Comparison of ENCODE assay signal across 12 mouse cellular contexts in the genomic region with DNA sequence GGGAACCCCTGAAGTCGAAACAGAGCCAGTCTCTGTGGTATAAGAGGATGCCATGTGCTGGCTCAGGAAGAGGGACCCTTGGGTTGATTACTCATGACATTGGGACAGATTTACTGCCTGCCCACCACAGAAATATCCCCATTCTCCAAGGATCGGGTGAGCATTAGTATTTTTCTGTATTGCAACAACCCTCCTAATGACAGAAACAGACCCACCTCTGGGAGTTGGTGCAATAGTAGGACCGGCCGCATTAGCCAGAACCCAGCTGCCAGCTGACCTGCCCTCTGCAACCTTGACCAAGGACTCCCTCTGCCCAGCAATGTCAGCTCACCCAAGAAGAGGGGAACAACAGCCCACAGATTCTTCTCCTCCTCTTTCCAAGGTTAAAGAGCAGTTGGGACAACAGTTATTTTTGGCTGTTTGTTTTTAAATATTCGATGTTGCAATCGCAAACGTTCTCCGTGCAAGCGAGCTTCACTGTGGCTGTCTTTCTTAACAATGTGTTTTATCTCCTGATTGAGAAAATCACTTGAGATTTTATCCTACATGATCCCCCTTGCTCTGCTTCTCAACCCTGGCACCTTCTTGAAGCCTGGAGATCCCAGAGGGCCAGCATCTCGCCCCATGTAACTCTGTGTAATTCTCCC. TPM values are rescaled to one million over a fixed set of nuclear protein-coding genes. Genes with fewer than 3 reads are reported as not detected.
DNase-seq lines count a peak whose midpoint lies in the region; ATAC-seq and TF ChIP-seq lines count a peak whose summit lies in the region.
"Had no signal": no experiment of that assay in that cellular context is flagged by ENCODE, and none has a peak within 500 bp of the region (broad histone marks: within the 10 kb centered on the region; RNA-seq: fewer than 3 reads in every experiment).

No protein-coding gene starts in this region.

- WGBS in embryonic facial prominence, embryonic 14.5 days, result 66% methylated on average over 10 of the region's 10 CpGs

- peak overlapping the region; percentile 57 for H3K27ac ChIP-seq in layer of hippocampus, adult 2 months
- H3K27ac ChIP-seq in embryonic facial prominence, embryonic 14.5 days (replicated peaks; ENCODE audit: low read depth, low read length), result peak overlapping the region; percentile 22; the same call in 1 of the 2 replicates
- H3K27ac ChIP-seq: forebrain, embryonic 15.5 days; liver, embryonic 13.5 days had no signal

- H3ac ChIP-seq in myocyte (ENCODE audit: control insufficient read depth, insufficient read length), result no peak overlapping the region

- peaks cover 4% of the 10 kb centered on the region; the same call in 1 of the 2 replicates for H3K9me3 ChIP-seq in embryonic facial prominence, embryonic 14.5 days (ENCODE audit: control insufficient read depth, low read length)
- H3K9me3 ChIP-seq: forebrain, embryonic 15.5 days; liver, embryonic 13.5 days had no signal

- DNase-seq in gastrocnemius, adult 18-20 months (ENCODE audit: low spot score), result peak; percentile 41
- no peak for DNase-seq in gastrocnemius, postnatal 4 days (ENCODE audit: low spot score in 2 of 2)
- DNase-seq in layer of hippocampus, adult 2 months (ENCODE audit: low spot score in 2 of 2), result no peak
- DNase-seq in layer of hippocampus, adult 9-11 months, result no peak
- no peak for DNase-seq in embryonic facial prominence, embryonic 14.5 days (ENCODE audit: low spot score)
- no peak for DNase-seq in cerebellum, postnatal 10 days
- no peak for DNase-seq in c-Kit-positive CD71-positive TER-119-positive erythroid progenitor cells, embryonic 14.5 days (ENCODE audit: low spot score)
- DNase-seq: B cell, adult 2 months; cerebellum, postnatal 36 days; liver, embryonic 13.5 days had no signal

- TF ChIP-seq POLR2A in myocyte (IDR thresholded peaks at IDR 0.05; ENCODE audit: insufficient read length, low read depth), result peak; percentile 32

- no peak overlapping the region for H3K4me2 ChIP-seq in embryonic facial prominence, embryonic 14.5 days (ENCODE audit: low read depth, low read length)
- peak overlapping the region; percentile 54 for H3K4me2 ChIP-seq in myocyte (ENCODE audit: low read depth)
- H3K4me2 ChIP-seq: forebrain, embryonic 15.5 days; liver, embryonic 13.5 days had no signal

- H3K4me3 ChIP-seq in layer of hippocampus, adult 2 months, result no peak overlapping the region
- H3K4me3 ChIP-seq in embryonic facial prominence, embryonic 14.5 days (ENCODE audit: low read depth, low read length), result no peak overlapping the region
- no peak overlapping the region for H3K4me3 ChIP-seq in myocyte
- H3K4me3 ChIP-seq: forebrain, embryonic 15.5 days; liver, embryonic 13.5 days had no signal

- ATAC-seq in embryonic facial prominence, embryonic 14.5 days (ENCODE audit: low read depth), result no peak
- ATAC-seq: forebrain, embryonic 15.5 days had no signal

- peaks cover 38% of the 10 kb centered on the region for H3K36me3 ChIP-seq in embryonic facial prominence, embryonic 14.5 days (ENCODE audit: control insufficient read depth, insufficient read depth, low read length)
- peaks cover 7% of the 10 kb centered on the region for H3K36me3 ChIP-seq in myocyte (ENCODE audit: control insufficient read depth, insufficient read depth)
- H3K36me3 ChIP-seq: liver, embryonic 13.5 days had no signal

- peaks cover 12% of the 10 kb centered on the region; the same call in 1 of the 2 replicates for H3K4me1 ChIP-seq in embryonic facial prominence, embryonic 14.5 days (ENCODE audit: control insufficient read depth, insufficient read depth, low read length)

- no peak for TF ChIP-seq CTCF in layer of hippocampus, adult 2 months (conservative IDR thresholded peaks at IDR 0.05)

- peaks cover 10% of the 10 kb centered on the region for H3K79me2 ChIP-seq in myocyte (ENCODE audit: control insufficient read depth, insufficient read depth)

- no peaks in the 10 kb centered on the region for H3K27me3 ChIP-seq in embryonic facial prominence, embryonic 14.5 days (replicated peaks; ENCODE audit: control insufficient read depth, insufficient read depth, low read length)
- no peaks in the 10 kb centered on the region for H3K27me3 ChIP-seq in myocyte (ENCODE audit: control insufficient read depth, insufficient read depth, insufficient read length)
- H3K27me3 ChIP-seq: forebrain, embryonic 15.5 days; liver, embryonic 13.5 days had no signal

- H3K9ac ChIP-seq in embryonic facial prominence, embryonic 14.5 days (ENCODE audit: low read depth, low read length), result no peak overlapping the region
- H3K9ac ChIP-seq: forebrain, embryonic 15.5 days; liver, embryonic 13.5 days had no signal

TF ChIP-seq in myocyte, 11 proteins besides CTCF, POLR2A, EP300 and RAD21:
- peak; percentile 30 for TF ChIP-seq TCF12 (IDR thresholded peaks at IDR 0.05; ENCODE audit: insufficient read depth, poor library complexity, severe bottlenecking)
- TF ChIP-seq E2F4 (IDR thresholded peaks at IDR 0.05; ENCODE audit: insufficient read depth), result no peak
- no peak for TF ChIP-seq USF1 (IDR thresholded peaks at IDR 0.05; ENCODE audit: low read depth)
- no peak for TF ChIP-seq POLR2AphosphoS2 (IDR thresholded peaks at IDR 0.05; ENCODE audit: insufficient read length, low read depth)
- peak; percentile 82 for TF ChIP-seq CEBPB (IDR thresholded peaks at IDR 0.05; ENCODE audit: insufficient read depth, poor library complexity, severe bottlenecking)
- no peak for TF ChIP-seq REST (IDR thresholded peaks at IDR 0.05; ENCODE audit: insufficient read depth, insufficient read length)
- TF ChIP-seq MAX (IDR thresholded peaks at IDR 0.05; ENCODE audit: low read depth), result no peak
- peak in 2 of 3 experiments; percentile 39 to 73 for TF ChIP-seq MYOD1 (IDR thresholded peaks at IDR 0.05; ENCODE audit: control insufficient read depth in 1 of 3, insufficient read length in 2 of 3, low read depth in 2 of 3)
- no peak for TF ChIP-seq TCF3 (IDR thresholded peaks at IDR 0.05; ENCODE audit: insufficient read length, low read depth)
- TF ChIP-seq SRF (IDR thresholded peaks at IDR 0.05; ENCODE audit: control insufficient read depth, insufficient read length, low read depth), result no peak
- TF ChIP-seq MYOG (IDR thresholded peaks at IDR 0.05; ENCODE audit: control insufficient read depth in 1 of 3, insufficient read depth in 1 of 3, insufficient read length in 2 of 3, low read depth in 2 of 3), result peak in 1 of 3 experiments; percentile 54

RNA-seq across cellular contexts. Expression of gene Nrp2, which starts 22.1 kb away (rescaled TPM):
- 1 to 10 TPM; 3.7 to 8.0 TPM for total RNA-seq in gastrocnemius, adult 18-20 months (2021)
- total RNA-seq in gastrocnemius, postnatal 4 days (2021), result 10 to 100 TPM; 23.2 to 24.0 TPM
- total RNA-seq in layer of hippocampus, adult 2 months (2021), result 10 to 100 TPM; 60.3 to 63.7 TPM
- polyA plus RNA-seq in embryonic facial prominence, embryonic 14.5 days (2014; fragmentation: Nextera tagmentation; extraction: Ambion mirVana), result 41.6 and 42.1 TPM in 2 replicates
- polyA plus RNA-seq in myocyte (2012; fragmentation: generic; extraction: Trizol), result 18.3 TPM
